Mouse (Mus musculus) left cerebral cortex, adult 18-20 months (tissue): ENCODE results near the gene Fbxl8. TPM values are rescaled to one million over a fixed set of nuclear protein-coding genes. Genes with fewer than 3 reads are reported as not detected.

Experiments used
- DNase-seq, 2 experiments: peaks; one replicate each; pipeline ENCODE4 v3.0.0; 2021 to 2022; ENCODE audit warnings: low spot score in 2 of 2, mixed read lengths in 1 of 2
- total RNA-seq, 2 experiments: library from RNA; stranded (reverse); gene quantifications; 2 replicates each; pipeline ENCODE4 v1.2.3; 2021

Gene Fbxl8
- total RNA-seq, 2 experiments from 2014 or later: 1.1 to 1.6 TPM

DNA sequence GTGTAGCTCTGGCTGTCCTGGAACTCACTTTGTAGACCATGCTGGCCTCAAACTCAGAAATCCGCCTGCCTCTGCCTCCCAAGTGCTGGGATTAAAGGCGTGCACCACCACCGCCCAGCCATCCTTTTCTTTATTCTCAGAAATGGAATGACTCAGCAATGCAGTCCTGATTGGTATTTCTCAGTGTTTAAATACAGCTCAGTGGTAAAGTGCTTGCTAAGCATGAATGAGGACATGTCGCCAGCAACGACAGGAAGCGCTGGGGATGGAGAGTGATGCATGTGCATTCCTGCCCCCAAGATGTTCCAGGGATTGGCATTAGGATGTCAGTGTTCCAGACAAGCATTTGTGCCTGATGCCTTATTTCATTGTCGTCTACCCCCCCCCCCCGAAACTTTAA lies 38.9 kb downstream of the Fbxl8 start:
- no peak for DNase-seq

DNA sequence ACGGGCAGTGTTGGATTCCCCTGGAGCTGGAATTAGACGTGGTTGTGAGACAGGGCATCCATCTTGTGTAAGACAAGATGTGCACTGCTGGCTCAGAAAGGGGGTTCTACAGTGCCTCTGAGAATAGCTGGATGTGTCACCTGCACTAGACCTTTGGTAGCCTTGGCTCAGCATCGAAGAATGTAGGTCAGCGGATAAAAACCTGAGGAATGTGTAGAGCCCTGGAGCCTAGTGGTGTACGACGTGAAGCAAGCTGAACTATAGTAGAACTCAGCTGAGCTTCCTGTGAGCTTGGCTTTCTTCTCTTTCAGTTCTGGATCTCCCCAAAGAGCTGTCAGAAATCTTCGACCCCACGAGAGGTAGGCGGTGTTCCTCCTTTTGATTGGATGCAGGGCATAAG lies 39.4 kb downstream of the Fbxl8 start:
- no peak for DNase-seq

GRCm38 (mm10) chr8:105304325-105305210 lies 40.1 kb downstream of the Fbxl8 start:
- DNase-seq: no peak

DNA sequence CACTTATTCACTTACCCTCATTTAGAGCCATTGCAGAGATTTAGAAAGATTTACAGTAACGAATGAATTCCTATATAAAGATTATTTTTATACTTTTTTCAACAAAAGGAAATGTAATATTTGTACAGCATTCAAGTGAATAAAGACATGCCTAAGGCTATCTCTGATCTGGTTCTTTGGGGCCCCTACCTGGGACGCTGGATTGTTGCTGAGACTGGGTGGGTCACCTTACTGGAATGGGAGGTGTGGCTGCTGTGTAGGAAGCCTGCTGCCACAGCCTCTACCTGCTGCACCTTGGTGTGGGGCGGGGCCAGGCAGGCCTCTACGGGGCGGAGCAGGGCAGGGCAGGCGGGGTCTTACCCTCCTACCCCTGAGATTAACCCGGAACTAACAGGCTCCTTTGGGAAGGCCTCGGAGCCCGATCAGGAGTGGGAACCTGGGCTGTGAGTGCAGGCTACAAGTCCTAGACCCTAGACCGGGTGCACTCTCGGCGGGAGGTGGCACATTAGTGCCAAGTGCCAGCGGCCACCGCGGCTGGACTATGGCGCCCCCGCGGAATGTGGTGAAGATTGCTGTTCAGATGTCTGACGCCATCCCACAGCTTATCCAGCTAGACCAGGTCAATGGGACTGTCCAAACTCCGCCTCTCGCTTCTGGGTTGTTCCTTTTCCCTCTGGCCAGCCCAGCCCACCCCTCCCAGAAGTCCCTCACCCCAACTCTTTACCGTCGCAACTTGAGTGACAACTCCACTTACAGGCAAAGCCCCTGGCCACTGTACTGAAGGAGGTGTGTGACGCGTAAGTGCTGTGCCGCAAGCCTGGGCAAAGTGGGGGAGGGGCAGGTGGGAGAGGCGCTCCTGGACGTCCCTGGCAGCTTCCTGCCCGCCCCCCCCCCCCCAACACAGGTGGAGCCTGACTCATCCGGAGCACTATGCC lies 41.0 kb downstream of the Fbxl8 start, which contains the start of gene Elmo3:
TSS of gene Elmo3 (plus strand) at position 391 of the 935 bp plus-strand sequence.
- DNase-seq: peak; percentile 56 to 61

- no peak for DNase-seq
Measured at GRCm38 (mm10) chr8:105306146-105306691, 41.8 kb downstream of the Fbxl8 start.

GRCm38 (mm10) chr8:105307670-105308069 lies 43.2 kb downstream of the Fbxl8 start:
- DNase-seq: no peak

DNA sequence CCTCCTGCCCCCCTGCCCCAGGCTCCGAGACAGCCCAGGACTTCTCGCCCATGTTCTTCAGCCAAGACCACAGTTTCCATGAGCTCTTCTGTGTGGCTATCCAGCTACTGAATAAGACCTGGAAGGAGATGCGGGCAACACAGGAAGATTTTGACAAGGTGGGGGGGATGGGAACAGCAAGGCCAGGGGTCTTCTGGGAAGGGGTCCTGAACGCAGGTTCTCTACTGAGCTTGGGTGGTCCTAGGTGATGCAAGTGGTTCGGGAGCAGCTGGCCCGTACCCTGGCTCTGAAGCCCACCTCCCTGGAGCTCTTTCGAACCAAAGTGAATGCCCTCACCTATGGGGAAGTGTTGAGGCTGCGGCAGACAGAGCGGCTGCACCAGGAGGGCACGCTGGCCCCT lies 44.0 kb downstream of the Fbxl8 start:
- DNase-seq: no peak

DNA sequence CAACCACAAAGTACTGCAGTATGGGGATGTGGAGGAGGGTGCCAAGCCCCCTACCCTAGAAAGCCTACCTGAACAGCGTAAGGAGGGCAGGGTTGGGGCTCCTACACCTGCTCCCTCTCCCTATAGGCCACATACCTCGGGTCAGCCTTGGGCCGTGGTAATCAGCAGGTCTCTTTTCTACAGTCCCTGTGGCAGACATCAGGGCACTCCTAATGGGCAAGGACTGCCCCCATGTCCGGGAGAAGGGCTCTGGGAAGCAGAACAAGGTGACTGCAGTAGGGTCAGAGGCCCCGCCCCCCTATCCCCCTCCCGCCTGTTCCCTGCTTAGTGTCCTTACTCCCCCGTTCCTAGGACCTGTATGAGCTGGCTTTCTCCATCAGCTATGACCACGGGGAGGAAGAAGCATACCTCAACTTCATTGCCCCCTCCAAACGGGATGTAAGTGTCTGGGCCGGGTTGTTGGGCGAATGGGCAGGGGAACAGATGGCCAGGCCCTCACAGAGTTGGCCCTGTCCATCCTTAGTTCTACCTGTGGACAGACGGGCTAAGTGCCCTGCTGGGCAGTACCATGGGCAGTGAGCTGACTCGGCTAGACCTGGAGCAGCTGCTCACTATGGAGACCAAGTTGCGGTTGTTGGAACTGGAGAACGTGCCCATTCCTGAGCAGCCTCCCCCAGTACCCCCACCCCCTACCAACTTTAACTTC lies 44.8 kb downstream of the Fbxl8 start:
- no peak for DNase-seq

DNA sequence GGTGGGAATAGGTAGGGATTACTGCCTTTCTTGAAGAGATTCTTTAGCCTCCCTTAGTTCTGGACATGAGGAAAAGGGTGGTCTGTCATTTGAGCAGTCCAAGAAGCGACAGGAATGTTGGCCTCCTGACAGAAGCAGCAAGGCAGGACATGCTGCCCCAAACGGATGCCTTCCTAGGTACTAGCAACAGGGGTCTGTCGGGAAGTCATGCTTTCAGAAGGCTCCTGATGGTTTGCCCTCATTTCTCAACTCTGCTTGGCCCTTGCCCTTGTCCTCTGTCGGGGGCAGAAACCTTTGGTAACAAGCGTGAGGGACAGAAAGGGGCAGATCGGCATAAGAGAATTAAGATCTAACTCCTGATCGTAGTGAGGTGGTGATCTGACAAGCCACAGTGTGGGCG lies 45.7 kb downstream of the Fbxl8 start:
- DNase-seq: no peak

DNA sequence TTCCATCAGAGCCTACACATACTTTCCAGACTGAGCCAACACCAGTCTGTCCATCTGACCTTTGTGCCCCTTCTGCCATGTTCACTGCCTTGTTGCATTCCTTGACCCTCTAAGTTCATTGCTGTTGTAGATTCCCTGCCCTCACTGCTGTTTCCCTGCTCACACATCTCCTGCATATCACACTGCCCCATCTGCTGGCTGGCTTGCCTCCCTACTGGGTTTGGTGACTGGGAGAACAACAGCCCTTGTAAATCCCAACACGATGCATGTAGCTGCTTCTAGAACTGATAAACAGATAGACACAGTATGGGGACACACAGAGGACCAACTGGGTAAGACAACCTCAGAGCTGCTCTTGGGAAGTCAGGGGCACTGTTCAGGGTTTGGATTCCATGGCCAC lies 47.3 kb downstream of the Fbxl8 start:
- no peak for DNase-seq

DNA sequence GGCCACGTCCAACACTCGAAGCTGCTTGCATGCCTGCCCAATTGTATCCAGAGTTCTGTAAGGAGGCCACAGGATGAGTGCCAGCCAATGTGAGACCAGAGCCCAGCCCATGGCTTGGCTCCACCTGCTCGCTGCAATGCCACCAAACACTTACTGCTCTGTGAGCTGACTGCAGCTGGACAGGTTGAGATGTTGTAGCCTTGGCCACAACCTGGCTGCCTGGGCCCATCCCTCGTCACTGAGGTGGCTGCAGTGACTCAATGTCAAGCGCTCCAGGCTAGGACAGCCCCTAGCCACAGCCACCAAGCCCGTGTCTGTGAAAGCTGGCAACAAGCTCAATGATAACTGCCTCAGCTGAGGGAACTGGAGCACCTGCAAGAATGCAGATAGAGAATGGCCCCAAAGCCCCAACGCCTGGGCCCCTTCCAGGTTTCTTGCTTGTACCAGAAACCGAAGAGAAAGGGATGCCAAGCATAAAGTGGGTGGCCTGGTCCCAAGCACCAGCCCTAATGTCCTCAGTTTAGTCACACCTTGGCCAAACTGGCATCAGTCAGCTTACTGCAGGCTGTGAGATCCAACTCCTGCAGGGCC lies 48.5 kb downstream of the Fbxl8 start:
- DNase-seq: no peak

- no peak for DNase-seq
Measured at GRCm38 (mm10) chr8:105313622-105314402, 49.4 kb downstream of the Fbxl8 start.

- DNase-seq: no peak
Measured at GRCm38 (mm10) chr8:105315073-105315769, 50.8 kb downstream of the Fbxl8 start.

DNA sequence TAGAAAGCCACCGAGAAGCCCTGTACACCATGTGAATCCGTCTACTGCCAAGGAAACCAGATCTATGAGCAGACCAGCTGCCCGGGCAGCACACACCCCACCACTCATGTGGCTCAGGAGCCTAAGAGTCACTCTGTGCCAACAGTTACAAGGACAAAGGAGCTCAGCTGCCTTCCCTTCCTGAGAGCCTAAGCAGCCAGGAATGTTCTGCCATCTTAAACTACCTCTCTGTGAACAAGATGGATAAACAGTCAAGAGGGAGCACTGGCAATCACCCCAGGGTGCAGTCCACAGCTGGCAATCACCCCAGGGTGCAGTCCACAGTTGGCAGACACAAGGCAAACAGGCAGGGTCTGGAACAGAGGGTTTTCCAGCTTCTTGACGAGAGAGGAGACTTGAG lies 53.5 kb downstream of the Fbxl8 start:
- DNase-seq: no peak

DNA sequence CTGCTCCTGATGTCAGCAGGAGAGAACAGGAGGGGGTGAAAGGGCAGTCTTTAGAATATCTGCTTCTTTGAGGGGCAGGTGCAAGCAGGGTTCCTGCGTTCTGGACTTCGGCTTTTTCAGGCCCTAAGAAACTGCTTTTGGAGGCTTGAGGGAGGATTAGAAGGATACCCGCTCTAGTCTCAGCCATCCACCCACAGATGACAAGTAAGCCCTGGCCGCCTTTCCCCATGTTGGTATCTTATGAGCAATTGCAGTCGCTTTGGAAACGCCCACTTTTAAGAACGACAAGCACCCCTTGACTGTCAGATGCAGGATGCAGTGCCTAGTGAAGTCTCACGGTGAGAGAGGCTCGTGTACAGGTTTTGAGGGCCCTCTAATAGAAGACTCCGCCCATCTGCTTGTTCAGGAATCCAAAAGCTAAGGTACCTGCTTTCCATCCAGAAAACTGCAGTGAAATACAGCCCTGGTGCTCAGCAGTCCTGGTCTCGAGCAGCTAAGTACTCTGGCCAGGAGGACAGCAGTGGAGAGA lies 54.3 kb downstream of the Fbxl8 start:
- DNase-seq: no peak
